Mouse (Mus musculus) G1E (cell line): ENCODE measurements around the gene Fam166a. TPM values are rescaled to one million over a fixed set of nuclear protein-coding genes. Genes with fewer than 3 reads are reported as not detected.

Source experiments
- ATAC-seq: 2 replicates; pipeline ENCODE4 v1.8.0; 2016; ENCODE audit warnings: mild to moderate bottlenecking; ENCODE audit not compliant: insufficient number of reproducible peaks, poor library complexity, low FRiP score, severe bottlenecking; ENCODE audit errors: extremely low read depth
- DNase-seq: peaks from one replicate; pipeline ENCODE4 v3.0.0; 2012; ENCODE audit warnings: low spot score
- H3K27me3 ChIP-seq: 2 replicates; pipeline ENCODE4 v1.6.1; 2012; ENCODE audit warnings: mild to moderate bottlenecking, low read length, inconsistent platforms; ENCODE audit not compliant: insufficient read depth
- H3K36me3 ChIP-seq: replicated peaks from 2 replicates; pipeline ENCODE3; 2012; ENCODE audit warnings: mild to moderate bottlenecking, inconsistent platforms
- H3K4me1 ChIP-seq: 2 replicates; pipeline ENCODE4 v1.6.1; 2012; ENCODE audit warnings: low read depth, low read length, inconsistent platforms, mixed read lengths; ENCODE audit not compliant: insufficient read depth
- H3K4me3 ChIP-seq: 2 replicates; pipeline ENCODE4 v1.5.1; 2012; ENCODE audit warnings: low read depth, mild to moderate bottlenecking, inconsistent platforms, low read length, moderate library complexity, mixed read lengths
- H3K9me3 ChIP-seq: replicated peaks from 2 replicates; pipeline ENCODE4 v1.6.1; 2012; ENCODE audit warnings: inconsistent platforms
- CTCF ChIP-seq: IDR thresholded peaks from 2 replicates; pipeline ENCODE4 v1.5.1; 2012; ENCODE audit warnings: low read depth, low read length, inconsistent platforms, mixed read lengths
- GATA1 ChIP-seq: IDR thresholded peaks from 2 replicates; pipeline ENCODE4 v1.6.1; 2012; ENCODE audit warnings: borderline replicate concordance, low read length, inconsistent platforms, mixed read lengths
- GATA2 ChIP-seq: IDR thresholded peaks from 2 replicates; pipeline ENCODE4 v1.6.1; 2012; ENCODE audit warnings: low read depth, low read length, inconsistent platforms, borderline replicate concordance
- POLR2AphosphoS5 ChIP-seq: IDR thresholded peaks from 2 replicates; pipeline ENCODE4 v1.6.1; 2012; ENCODE audit warnings: low read depth, low read length, inconsistent platforms; ENCODE audit not compliant: insufficient replicate concordance
- TAL1 ChIP-seq: conservative IDR thresholded peaks from 2 replicates; pipeline ENCODE4 v1.6.1; 2012; ENCODE audit warnings: low read depth, low read length, inconsistent platforms, mixed read lengths
- polyA plus RNA-seq: library from polyadenylated mRNA; stranded (reverse); fragments of >175 nt; gene quantifications from 2 replicates; pipeline ENCODE4 v1.2.3, GENCODE M21; 2012
- total RNA-seq, 2 experiments: library from RNA; stranded (forward) in 1 of 2; stranded (reverse) in 1 of 2; fragments of 200-1000 nt in 1 of 2; fragments of >200 nt in 1 of 2; fragmentation: Nextera tagmentation in 1 of 2; gene quantifications; 2 replicates each; pipeline ENCODE4 v1.2.3; 2014 to 2017

The Fam166a gene
- total and polyA plus RNA-seq, 3 experiments: not detected

DNA sequence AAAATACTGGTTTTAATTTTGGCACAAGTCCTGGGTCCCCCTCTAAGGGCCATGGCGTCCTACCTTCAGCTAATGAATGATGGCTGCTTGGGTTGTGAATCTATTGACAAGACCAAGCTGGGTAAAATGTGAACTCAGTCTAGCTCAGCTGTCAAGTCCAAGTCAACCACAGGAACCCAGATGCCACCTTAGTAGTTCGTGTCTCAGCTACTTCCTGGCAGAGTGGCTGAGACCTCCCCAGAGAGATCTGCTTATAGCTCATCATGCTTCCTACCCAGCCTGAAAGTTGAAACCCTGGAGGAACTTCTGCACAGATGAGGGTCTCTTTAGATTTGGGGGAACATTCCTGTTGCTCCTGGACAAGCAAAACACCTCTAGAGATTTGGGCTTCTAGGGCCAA lies 35.2 kb upstream of the Fam166a start:
- no peak for TF ChIP-seq TAL1
- TF ChIP-seq CTCF: no peak
- no peak for TF ChIP-seq POLR2AphosphoS5
- Histone ChIP-seq H3K27me3 (peaks cover 90% of the 10 kb centered on the region), H3K4me3 (no peak overlapping the region), H3K9me3 (peaks cover 12% of the 10 kb centered on the region), H3K36me3 (no peaks in the 10 kb centered on the region), H3K4me1 (peaks cover 23% of the 10 kb centered on the region)
- ATAC-seq: no peak
- DNase-seq: no peak

DNA sequence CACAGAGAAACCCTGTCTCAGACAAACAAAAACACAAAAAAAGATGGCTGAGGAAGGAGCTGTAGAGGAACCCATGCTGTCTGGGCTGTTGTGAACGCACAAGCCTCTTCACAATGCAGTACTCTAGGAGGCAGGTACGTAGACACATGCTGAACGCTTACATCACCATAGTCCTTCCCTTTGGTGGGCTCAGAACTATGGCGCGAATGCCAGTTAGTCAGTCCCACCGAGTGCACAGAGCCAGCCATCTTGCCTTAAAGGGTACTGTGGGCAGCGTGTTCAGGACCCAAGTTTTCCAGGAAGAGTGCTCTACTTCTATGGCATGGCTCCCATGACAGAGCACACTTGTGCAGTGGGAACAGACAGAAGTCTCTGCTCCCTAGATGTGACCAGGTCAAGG lies 34.0 kb upstream of the Fam166a start:
- Histone ChIP-seq H3K4me1 (peaks cover 23% of the 10 kb centered on the region), H3K27me3 (peaks cover 80% of the 10 kb centered on the region), H3K9me3 (peaks cover 12% of the 10 kb centered on the region), H3K36me3 (no peaks in the 10 kb centered on the region), H3K4me3 (no peak overlapping the region)
- ATAC-seq: no peak
- DNase-seq: no peak
- no peak for TF ChIP-seq CTCF
- no peak for TF ChIP-seq POLR2AphosphoS5
- no peak for TF ChIP-seq GATA2
- TF ChIP-seq GATA1: no peak
- no peak for TF ChIP-seq TAL1

DNA sequence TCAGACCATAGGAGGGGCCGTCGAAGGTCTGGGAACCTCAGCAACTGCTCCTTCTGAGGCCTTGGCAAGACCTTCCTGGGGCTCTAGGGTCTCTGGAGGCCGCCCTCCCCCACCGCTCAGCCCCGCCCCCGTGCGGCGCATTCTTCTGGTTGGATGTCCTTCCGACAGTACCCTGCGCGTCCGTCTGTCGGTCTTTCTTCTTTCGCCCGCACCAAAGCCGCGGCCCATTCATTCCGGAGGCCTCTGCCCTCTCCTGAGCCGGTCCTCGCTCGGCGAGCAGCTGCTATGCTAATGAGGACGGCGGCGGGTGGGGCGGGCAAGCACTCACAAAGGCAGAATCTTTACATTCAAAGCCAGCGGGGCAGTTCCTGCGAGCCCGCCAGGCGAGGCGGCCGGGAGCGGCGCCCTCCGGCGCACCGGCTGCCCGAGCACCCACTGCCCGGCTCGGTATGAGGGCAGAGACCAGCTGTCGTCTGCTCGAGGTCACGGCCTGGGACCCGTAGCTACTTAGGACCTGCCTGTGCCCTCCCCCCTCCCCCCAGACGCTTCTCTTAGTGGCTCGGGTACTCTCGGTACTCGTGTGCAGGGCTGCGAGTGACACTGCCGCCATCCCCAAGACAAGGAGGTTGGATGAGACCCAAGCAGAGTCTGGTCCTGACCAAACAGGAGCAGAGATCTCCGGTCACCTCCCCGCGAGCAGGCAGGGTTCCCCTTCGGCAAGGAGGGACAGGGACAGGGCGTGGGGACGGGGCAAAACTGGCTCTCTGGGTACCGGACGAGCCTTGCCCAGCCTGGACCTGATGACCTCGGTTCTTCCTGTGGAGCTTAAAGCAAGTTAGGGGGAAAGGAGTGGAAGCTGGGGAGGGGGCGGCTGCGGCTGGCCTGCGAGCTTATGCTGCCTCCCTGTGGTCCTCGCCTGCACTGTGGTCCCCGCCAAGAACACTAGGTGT lies 32.6 kb upstream of the Fam166a start:
- H3K27me3 ChIP-seq: peaks cover 68% of the 10 kb centered on the region
- peaks cover 7% of the 10 kb centered on the region for H3K9me3 ChIP-seq
- no peak for TF ChIP-seq POLR2AphosphoS5
- TF ChIP-seq CTCF: no peak
- TF ChIP-seq TAL1: no peak
- no peak for TF ChIP-seq GATA1
- no peak for TF ChIP-seq GATA2
- peaks cover 18% of the 10 kb centered on the region for H3K4me1 ChIP-seq
- DNase-seq (peak; percentile 52), ATAC-seq (no peak)
- peak overlapping the region; percentile 67; the same call in 1 of the 2 replicates for H3K4me3 ChIP-seq
- H3K36me3 ChIP-seq: peaks cover 2% of the 10 kb centered on the region

DNA sequence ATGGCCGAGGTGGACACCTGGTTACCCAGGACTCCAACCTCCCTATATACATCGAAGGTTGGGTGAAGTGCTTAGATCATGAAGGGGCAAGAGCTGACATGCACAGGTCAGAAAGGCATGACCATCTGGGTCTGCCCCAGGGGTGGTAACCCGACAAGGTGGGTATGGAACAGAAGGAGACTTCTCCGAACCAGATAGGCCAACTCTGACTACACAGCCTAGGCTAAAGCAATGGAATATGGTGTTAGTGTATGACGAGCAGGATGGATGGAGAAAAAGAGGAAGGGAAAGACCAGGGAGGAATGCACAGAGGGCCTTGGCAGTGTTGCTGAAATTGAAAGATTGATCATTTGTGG lies 32.0 kb upstream of the Fam166a start:
- DNase-seq (no peak), ATAC-seq (no peak)
- Histone ChIP-seq H3K4me1 (peaks cover 15% of the 10 kb centered on the region), H3K9me3 (peaks cover under 1% of the 10 kb centered on the region; the same call in 1 of the 2 replicates), H3K36me3 (peaks cover 3% of the 10 kb centered on the region), H3K27me3 (peaks cover 61% of the 10 kb centered on the region), H3K4me3 (no peak overlapping the region)
- TF ChIP-seq POLR2AphosphoS5 (no peak), GATA2 (no peak), CTCF (no peak), GATA1 (no peak), TAL1 (no peak)

DNA sequence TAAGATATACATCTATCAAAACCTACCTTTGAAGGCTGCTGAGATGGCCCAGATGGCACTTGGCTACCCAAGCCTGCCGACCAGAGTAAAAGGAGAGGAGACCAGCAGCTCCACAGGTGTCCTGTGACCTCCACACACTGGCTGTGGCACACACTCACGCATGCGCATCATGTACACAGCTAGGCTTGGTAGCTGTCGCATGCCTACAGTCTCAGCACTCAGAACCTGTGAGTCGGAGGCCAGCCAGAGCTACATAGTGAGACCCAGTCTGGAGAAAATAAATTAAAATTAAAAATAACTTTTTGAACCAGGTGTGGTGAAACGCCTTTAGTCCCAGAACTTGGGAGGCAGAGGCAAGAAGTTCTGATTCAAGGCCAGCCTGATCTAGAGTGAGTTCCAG lies 30.7 kb upstream of the Fam166a start:
- peaks cover 6% of the 10 kb centered on the region for H3K36me3 ChIP-seq
- no peak for TF ChIP-seq TAL1
- no peak for TF ChIP-seq GATA2
- TF ChIP-seq POLR2AphosphoS5: no peak
- no peak for TF ChIP-seq GATA1
- no peak for TF ChIP-seq CTCF
- no peak for ATAC-seq
- peaks cover 51% of the 10 kb centered on the region for H3K27me3 ChIP-seq
- peaks cover 15% of the 10 kb centered on the region for H3K4me1 ChIP-seq
- H3K9me3 ChIP-seq: no peaks in the 10 kb centered on the region
- no peak overlapping the region for H3K4me3 ChIP-seq
- no peak for DNase-seq

DNA sequence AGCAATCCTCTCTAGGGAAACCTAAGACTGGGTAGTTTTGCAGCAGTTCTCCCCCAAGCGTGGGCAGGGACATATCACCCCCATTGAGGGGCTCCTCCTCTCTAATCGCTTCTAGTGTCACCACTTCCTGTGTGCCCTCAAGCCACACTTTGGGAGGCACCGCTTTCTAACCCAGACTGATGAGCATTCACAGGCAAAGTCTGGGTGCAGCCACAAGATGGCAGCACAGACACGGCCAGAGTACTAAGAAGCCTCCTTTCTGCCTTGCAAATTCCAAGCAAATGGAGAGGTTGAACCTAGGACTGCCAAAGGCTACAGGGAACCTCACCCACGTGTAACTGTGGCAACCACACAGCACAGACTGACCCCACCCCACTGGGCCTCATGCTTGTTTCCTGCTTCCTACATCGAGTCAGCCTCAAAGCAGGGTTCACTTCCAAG lies 25.2 kb upstream of the Fam166a start:
- Histone ChIP-seq H3K36me3 (peaks cover 45% of the 10 kb centered on the region), H3K9me3 (no peaks in the 10 kb centered on the region), H3K27me3 (peaks cover 2% of the 10 kb centered on the region), H3K4me1 (peaks cover 53% of the 10 kb centered on the region), H3K4me3 (peak overlapping the region; percentile 49; the same call in 1 of the 2 replicates)
- peak; percentile 83 for TF ChIP-seq CTCF
- no peak for TF ChIP-seq GATA2
- ATAC-seq (peak; percentile 23; the same call in 1 of the 2 replicates), DNase-seq (peak; percentile 73)

DNA sequence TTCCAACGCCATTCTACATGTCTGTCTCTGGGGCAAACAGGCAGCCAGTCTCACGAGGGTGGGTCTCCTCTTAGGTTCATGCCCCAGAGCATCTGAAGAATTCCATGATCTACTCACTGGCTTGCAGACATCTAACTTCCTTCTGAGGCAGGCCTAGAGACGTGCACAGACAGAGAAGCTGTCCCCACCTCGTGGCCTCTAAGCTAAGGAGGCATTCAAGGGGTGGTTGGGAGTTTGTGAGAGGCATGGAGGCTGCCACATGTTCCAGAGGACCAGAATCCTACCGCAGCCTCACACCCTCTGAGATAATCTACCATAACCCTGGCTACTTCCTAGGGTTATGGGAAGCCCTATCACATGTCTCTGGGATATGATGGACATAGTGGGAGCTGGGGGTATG lies 24.5 kb upstream of the Fam166a start:
- no peak for ATAC-seq
- DNase-seq: no peak
- TF ChIP-seq GATA1: no peak
- no peak for TF ChIP-seq TAL1
- TF ChIP-seq POLR2AphosphoS5: no peak
- no peak for TF ChIP-seq CTCF
- peaks cover 53% of the 10 kb centered on the region for H3K4me1 ChIP-seq
- peaks cover 2% of the 10 kb centered on the region for H3K27me3 ChIP-seq
- H3K9me3 ChIP-seq: no peaks in the 10 kb centered on the region
- H3K36me3 ChIP-seq: peaks cover 51% of the 10 kb centered on the region
- peak overlapping the region; percentile 73; the same call in 1 of the 2 replicates for H3K4me3 ChIP-seq
